Mouse (Mus musculus) adrenal gland, postnatal 4 days (tissue): ENCODE measurements around the gene Olfr157. TPM values are rescaled to one million over a fixed set of nuclear protein-coding genes. Genes with fewer than 3 reads are reported as not detected.

Source experiments
- DNase-seq, 2 experiments: peaks; one replicate each; pipeline ENCODE4 v3.0.0; 2021 to 2022; ENCODE audit warnings: low spot score in 2 of 2, mixed read lengths in 2 of 2
- long read RNA-seq, 2 experiments: library from polyadenylated mRNA; stranded (forward); transcript quantifications; one replicate each; pipeline ENCODE4 v2.0.0; 2021
- total RNA-seq, 2 experiments: library from RNA; stranded (reverse); gene quantifications; 2 replicates each; pipeline ENCODE4 v1.2.3; 2021

Olfr157 gene
- not detected for total RNA-seq
- long read RNA-seq, experiment 1: 0 reads
- long read RNA-seq, experiment 2: 0 reads

DNA sequence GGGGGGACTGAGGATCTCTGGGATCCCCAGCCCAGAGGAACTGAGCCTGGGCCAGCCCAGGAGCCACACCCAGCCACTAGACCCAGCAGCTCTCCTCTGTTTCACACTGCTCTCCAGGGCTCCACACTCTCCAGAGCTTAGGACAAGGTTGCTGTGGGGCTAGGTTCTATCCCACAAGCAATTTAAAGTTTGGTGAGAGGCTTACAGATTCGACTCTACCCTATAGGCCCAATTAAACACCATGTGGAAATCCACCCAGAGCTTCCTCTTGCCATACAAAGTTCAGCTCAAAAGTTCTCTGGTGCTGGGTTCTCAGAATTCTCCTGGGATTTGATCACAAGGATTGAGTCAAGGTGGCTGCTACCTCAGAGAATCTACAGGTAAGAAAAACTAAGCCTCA, at the start of gene Olfr157:
Olfr157 (minus strand) TSS at position 101 of the 400 bp plus-strand sequence.
- DNase-seq: no peak

DNA sequence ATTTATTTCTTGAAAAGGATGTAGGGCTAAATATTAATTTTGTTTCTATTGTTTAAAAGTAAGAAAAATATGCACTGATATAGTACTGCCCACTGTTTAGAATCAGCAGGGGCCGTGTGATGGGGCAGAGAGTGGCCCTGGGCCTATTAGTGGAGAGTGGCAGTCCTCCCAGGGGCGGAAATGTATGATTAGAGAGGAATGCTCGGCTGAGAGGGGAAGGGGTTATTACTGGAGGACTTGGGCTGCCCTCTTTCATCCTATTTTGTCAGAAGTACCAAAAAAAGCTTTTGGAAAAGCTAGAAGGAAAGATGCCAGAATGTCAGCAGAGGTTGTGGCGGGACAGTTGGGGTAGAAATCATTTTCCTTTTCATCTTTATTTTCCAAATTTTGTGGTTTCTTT, 44.2 kb upstream of the Olfr157 start:
- DNase-seq: no peak

DNA sequence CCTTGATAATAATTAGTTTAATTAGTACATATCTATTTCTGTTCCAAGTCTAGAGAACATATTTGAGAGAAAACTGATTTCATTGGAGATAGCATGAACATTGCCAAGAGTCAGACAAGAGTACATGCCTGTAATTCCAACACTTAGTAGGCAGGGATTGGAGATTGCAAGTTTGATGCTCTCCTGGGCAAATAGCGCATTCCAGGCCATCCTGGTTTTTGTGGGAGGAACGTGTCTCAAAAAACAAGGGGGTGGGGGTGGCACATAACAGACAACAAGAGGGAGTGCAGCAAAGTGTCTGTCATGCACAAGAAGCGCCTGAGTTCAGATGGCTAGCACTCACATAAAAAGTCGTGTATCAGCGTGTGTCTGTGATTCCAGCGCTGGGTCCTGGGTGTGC, 39.6 kb upstream of the Olfr157 start:
- no peak for DNase-seq

DNA sequence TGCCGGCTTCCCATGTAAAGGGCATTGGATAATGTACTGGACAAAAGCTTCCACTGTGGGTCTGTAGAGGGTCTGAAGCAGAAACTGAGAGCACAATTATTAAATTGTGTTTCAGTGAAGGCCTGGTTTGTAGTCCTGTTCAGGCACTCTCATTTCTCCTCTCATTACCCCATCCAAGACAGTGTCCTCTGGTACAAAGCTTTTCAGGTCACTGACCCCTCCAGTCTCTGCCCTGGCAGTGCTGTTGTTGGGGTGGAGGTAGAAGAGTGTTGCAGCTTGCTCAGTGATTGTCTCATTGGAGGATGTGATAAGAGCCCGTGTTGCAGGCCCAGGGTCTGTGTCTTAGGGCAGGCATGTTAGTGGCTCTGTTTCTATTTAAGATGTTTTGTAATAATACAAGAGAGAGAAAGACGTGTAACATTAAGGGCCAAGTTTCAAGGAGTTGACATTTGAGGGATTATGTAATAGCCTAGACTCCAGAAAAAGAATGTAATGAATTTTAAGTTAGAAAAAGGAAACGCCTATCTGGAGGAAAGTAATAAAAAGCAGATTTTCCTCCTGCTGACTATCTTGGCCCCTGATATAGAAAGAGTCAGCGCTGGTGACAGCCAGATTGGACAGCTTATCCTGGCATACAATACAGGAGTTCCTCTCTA, 38.2 kb upstream of the Olfr157 start:
- no peak for DNase-seq

DNA sequence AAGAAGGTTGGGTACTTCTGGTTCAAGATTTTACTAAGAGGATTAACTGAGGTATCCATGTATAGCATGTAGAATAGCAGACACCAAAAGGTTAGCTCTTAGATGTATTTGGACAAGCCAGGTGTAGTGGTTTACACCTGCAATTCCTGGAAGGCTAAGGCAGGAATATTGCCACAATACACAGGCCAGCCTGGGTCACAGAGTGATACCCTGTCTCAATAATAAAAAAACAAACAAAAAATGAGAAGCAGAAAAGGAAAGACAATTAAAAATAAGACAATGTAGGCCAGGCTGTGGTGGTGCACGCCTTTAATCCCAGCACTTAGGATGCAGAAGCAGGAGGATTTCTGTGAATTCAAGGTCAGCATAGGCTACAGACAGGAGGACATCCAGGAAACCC, 37.2 kb upstream of the Olfr157 start:
- no peak for DNase-seq

DNA sequence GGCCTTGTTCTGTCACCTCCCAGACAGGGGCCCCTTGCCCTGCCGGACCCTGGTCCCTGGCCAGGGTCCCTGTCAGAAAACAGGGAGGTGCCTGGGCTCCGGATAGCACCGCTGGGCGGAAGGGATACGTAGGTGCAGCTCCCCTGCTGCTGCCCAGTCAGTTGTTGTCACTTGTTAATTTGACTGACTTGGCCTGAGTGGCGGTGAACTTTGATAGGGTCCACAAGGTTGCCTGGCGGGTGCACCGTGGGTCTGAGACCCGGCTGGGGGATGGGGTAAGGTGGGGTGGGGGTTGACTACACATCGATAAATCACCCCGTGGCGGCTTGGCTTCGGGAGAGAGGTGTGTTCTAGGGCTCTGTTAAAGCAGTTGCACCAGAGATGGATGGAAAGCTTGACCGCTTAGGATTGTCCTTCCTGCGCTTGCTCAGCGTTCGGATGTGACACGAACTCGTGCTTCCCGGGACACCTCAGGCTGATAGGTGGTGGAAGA, 36.0 kb upstream of the Olfr157 start:
- no peak for DNase-seq

DNA sequence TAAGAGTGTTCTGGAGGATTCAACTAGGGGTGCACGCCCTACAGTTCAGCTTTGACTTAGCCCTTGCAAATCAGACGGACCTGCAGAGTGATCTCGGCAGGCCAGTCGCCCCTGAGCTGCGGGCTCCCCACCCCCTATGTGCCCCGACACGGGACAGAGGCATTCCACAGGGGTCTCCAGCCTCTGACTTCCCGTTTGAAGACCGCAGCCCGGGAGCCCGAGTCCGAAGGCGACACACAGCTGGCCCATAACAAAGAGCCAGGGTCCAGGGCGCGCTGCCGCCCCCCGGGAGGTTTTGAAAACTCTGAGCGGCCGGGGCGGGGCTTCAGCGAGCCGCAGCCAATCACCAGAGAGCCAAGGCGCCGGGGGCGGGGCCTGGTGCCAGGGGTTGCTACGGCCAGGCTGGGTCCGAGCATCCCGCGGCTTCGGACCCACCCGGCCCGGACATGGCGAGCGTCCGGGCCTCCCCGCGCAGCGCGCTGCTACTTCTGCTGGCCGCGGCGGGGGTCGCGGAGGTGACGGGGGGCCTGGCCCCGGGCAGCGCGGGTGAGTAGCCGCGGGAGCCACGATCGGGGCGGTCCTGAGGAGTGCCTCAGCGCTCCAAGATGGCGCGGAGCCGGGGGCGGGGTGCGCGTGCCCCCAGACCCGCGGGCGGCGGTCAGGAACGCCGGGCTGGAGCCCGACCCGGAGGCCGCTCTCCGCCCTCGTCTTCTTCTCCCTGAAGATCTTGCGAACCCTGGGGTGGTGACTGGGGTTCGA, 35.3 kb upstream of the Olfr157 start, which contains the start of gene Reck:
Reck (plus strand) TSS at position 371 of the 759 bp plus-strand sequence.
- DNase-seq: peak; percentile 74 to 79

DNA sequence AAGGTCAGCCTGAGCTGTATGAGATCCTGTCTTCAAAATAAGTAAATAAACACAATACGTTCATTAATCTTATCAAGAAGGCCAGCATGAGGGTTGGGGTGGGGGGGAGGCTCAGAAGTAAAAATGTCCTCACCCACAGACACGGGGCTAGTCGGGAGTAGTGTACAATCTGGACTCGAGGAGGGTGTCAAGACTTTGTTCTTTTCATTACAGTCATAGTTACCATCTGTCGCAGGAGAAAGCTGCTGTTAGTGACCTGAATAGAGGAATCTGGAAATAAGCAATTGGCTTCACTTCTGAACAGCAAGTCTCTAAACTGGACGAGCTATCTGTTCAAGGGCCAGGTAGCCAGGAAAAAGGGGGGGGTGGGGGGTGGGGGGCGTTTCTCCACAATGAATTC, 34.5 kb upstream of the Olfr157 start:
- no peak for DNase-seq

DNA sequence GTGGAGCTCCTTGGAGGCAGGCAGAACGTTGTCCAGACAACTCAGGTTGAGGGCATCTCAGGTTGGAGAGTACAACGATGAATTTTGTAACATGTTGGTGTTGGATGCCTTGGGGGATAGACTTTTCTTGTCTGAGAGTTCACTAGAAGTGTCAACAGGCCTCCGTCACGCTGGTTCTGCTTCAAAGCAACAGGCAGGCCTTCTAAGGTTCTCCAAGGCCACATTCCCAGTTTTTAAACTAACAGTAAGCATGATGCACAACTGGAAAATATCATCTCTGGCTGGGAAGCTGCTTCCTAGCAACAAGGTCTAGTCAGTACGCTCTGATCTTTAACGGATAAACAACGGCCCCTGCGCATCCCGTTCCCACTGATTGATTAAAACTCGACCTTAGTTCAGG, 29.8 kb upstream of the Olfr157 start:
- no peak for DNase-seq

DNA sequence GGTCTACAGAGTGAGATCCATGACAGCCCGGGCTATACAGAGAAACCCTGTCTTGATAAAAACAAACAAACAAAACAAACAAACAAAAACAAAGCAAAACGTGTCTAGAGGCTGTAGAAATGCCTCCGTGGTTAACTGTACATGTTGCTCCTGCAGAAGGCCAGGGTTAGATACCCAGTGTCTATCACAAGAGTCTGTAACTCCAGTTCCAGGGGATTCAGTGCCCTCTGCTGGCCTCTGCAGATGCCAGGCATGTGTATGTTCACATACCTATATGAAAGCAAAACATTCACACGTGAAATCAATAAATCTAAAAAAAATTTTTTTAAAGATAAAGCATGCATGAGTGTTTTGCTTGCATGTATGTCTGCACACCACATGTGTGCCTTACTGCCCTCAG, 23.3 kb upstream of the Olfr157 start:
- DNase-seq: no peak

DNA sequence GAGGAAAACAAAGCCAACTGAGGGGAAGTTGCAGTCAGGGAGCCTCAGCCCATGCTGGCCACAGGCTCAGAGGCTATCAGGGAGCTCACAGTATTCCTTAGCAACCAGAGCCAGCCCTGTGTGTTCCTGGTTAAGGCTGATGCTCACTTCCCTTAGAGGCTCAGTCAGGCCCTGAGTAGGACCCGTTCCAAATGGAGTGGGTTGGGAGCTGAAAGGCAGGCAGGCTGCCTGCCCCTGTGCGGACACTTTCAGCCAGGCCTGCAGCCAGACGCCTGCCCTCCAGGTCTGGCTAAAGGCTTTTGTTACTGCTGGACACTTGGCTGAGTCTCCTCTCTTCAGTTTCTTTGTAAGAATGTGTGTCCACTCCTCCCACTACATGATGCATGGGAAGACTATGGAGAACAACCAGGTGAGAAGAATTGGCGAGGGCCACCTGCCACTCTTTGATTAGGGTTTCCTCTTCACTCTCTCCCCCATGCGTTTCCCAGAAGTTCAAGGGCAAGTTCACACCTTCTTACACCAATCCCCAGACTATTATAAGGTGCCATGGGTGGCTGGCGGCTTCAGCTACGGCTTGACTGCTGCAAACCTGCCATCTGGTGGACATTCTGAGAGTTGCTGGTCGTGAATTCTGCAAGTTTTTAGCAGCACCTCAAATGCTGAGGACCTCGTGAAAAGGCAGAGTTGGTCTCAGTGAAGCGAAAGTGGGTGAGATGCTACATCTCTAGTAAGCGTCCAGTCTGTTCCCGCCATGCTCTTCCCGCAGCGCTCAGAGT, 20.9 kb upstream of the Olfr157 start:
- peak in 1 of 2 experiments; percentile 31 for DNase-seq

DNA sequence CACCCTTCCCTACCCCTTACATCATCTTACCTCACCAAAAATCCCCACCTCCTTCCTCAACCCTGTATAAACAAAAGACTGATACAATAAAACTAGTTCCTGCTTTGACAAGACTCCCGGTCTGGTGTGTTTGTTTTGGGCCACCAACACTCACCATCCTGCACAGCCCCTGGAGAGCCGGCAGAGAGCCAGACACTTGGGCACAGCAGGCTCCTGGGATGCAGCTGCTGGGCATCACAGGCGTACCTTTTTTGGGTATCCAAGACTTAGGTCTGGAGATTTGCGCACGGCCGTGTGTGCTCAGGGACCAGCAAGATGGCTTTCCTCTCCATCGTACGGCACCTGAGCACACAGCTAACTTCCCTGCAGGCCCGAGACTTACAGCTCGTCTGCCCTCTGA, 19.9 kb upstream of the Olfr157 start:
- no peak for DNase-seq

DNA sequence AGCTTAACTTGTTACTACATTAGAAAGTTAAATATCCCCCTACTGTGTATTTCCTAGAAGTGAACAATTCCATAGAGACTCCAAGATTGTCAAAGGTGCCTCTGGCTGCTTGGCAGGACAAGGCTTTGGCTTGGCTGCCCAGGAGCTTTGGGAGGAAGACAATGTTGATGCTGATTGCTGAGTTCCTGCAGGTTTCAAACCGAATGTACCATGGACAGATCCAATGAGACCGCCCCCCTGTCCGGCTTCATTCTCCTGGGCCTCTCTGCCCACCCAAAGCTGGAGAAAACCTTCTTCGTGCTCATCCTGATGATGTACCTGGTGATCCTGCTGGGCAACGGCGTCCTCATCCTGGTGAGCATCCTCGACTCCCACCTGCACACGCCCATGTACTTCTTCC, 14.1 kb upstream of the Olfr157 start:
- DNase-seq: no peak

DNA sequence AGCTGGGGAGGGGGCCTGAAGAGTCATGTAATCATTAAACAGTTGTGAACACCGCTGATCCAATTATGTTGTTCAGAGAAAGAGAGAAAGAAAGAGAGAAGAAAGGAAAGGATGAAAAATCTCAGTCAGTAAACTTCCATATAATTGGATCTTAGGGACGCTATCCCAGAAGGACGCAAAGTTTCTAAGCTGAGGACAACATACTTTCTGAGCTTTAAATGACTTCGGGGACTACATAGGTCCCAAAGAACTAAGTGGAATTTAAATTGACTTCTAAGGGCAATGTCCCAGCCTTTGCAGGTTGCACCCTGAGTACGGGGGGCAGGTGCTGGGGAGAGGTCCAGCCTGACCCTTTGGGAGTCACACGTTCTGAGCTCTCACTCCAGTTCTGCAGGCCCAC, 11.3 kb upstream of the Olfr157 start, which contains the start of gene Olfr155:
Olfr155 (plus strand) TSS at position 301 of the 400 bp plus-strand sequence.
- no peak for DNase-seq

DNA sequence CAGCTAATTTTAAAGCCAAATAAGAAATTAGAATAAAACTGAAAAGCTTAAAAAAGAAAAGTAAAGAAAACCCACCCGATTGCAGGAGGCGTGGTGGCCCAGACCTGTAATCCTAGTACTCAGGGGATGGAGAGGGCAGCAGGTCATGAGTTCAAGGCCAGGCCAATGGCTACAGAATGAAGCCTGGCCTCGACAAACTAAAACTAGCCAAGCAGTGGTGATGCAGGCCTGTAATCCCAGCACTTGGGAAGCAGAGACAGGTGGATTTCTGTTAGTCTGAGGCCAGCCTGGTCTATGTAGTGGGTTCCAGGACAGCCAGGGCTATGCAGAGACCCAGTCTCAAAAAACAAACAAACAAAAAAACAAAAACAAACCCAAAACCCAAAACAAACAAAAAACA, 1.7 kb downstream of the Olfr157 start:
- no peak for DNase-seq

DNA sequence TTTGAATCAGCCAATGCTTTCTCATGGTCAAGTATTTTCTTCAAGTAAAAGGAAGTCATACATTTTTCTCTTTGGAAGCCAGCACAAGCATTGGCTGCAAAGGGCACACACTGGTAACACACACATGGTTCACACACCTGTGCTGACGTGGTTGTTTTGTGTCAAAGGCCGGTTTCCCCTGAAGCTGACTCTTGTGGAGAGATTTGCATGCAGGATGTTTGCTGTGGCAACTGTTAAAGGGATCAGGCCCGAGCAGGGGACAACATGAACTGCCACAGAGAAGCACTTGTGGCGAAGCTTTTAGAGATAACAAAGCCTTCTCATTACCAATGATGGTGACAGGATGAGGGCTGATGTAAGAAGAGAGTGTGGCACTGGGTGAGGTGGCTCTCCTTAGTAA, 5.3 kb downstream of the Olfr157 start:
- no peak for DNase-seq

DNA sequence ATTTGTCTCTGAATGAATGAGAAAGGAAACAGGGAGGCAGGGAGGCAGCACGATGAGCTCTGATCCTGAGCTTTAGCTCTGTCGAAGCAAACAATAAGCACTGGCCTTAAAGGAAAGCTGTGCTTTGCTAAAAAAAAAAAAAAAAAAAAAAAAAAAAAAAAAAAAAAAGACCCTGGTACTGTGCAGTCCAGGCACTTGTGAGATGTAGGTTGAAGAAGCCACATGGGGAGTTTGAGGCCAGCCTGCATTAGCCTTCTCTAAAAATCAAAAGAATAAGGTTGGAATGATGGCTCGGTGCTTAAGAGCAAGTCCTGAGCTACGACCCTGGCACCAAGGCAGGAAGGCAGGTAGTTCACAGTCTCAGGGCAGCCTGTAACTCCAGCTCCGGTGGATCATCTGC, 6.2 kb downstream of the Olfr157 start:
- no peak for DNase-seq

DNA sequence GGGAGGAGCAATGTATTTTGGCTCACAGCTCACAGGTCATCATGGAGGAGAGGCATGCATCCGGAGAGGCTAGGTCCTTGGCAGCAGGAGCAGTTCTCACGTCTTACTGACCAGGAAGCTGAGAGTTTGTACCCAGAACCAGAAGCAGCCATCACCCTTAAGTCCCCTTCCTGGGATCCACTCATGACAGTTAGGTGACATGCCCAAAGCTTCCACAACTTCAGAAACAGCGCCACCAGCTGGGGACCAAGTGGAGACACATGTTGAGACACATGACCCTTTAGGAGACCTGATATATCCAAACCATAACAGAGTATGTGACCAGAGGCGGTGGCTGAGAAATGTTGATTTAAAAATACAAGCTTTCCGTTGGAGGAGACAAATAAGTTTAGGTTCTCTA, 8.0 kb downstream of the Olfr157 start:
- no peak for DNase-seq

DNA sequence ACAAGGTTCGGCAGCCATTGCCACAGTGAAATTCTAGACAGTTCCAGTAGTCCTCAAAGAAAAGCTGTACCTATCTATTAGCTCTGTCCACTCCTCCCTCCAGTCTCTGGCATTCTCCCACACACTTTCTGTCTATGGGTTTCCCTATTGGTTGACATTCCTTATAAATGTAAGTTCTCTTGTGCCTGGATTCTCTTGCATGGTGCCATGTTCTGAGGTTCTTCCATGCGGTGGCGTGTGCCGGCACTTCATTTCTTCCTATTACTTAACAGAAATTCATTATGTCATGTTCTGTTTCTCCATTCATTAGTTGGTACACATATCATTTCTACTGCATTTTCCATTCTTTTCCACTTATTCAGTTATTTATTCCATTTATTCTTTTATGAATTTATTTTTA, 11.2 kb downstream of the Olfr157 start:
- no peak for DNase-seq

DNA sequence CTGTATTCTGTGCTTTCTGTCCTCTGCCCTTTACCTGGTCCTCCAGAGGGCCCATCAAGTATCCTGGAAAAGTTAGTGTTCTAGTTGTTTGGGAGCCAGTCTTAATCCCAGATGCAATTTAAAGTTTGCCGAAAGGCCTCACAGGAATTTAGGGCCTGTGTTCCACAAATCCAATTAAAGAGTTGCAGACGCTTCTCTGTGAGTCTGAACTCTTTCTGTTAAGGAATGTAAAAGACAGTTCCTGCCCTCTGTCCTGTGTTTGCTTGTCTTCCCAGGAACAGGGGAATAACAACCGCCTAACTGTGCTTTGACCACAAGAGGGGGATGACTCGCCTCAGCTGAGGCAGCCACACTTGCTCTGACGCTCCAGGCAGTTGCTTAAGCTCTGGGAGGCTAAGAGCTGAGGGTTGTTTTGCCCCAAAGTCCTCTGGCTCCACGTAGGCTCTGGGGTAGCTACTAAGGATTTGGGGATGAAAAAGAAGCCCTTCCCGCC, 16.1 kb downstream of the Olfr157 start, which contains the start of gene Olfr156:
Olfr156 (minus strand) TSS at position 51 of the 493 bp plus-strand sequence.
- DNase-seq: no peak

DNA sequence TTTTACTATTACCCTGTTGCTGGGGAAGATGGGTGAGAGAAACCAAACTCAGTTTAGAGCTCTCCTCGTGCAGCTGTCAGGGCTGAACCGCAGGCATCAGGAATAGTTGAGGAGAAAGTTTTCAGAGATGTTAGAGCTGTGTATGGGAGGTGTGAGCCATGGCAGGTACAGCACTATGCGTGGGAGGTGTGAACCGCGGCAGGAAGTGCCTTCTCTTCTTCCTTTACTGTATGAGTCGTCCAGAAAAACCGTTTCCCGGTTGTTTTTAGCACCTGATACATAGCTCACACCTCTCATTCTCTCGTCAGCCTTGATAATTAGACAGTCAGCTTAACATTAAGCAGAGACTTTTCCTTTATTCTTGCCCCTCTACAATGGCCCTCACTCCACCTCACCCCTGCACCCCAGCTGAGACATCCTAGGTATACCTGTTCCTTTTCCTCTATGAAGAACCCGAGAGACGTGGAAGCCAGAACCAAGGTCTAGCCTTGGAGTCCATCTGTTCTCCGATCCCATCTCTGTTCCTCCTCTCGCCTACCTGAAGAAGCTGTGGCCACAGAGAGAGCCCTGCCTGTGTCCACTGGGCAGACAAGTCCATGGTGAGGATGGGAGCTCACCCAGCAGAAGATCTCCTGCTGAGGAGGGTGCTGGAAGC, 17.0 kb downstream of the Olfr157 start:
- DNase-seq: no peak
